10 mouse cellular contexts compared by ENCODE assay signal in genomic region chr3:32669211-32669610, GRCm38 (mm10). TPM values are rescaled to one million over a fixed set of nuclear protein-coding genes. Genes with fewer than 3 reads are reported as not detected.
DNase-seq lines count a peak whose midpoint lies in the region; ATAC-seq and TF ChIP-seq lines count a peak whose summit lies in the region.
"Had no signal": no experiment of that assay in that cellular context is flagged by ENCODE, and none has a peak within 500 bp of the region (broad histone marks: within the 10 kb centered on the region; RNA-seq: fewer than 3 reads in every experiment).

No protein-coding gene starts in this region.

- no peak for TF ChIP-seq CTCF in spleen, adult 2 months (IDR thresholded peaks at IDR 0.05; ENCODE audit: extremely low read depth, insufficient read depth, insufficient read length, insufficient replicate concordance)

- no peaks in the 10 kb centered on the region for H3K27me3 ChIP-seq in forebrain, embryonic 15.5 days
- no peaks in the 10 kb centered on the region for H3K27me3 ChIP-seq in forebrain, embryonic 11.5 days (ENCODE audit: control insufficient read depth, insufficient read depth, low read length)
- no peaks in the 10 kb centered on the region for H3K27me3 ChIP-seq in spleen, adult 2 months (ENCODE audit: control insufficient read depth, insufficient read depth, low read length)
- H3K27me3 ChIP-seq: embryonic facial prominence, embryonic 12.5 days had no signal

- H3K4me2 ChIP-seq in forebrain, embryonic 15.5 days (replicated peaks): no peak overlapping the region
- H3K4me2 ChIP-seq in forebrain, embryonic 11.5 days (ENCODE audit: low read depth, low read length, severe bottlenecking): no peak overlapping the region
- H3K4me2 ChIP-seq: embryonic facial prominence, embryonic 12.5 days had no signal

- H3K36me3 ChIP-seq in forebrain, embryonic 15.5 days: no peaks in the 10 kb centered on the region
- no peaks in the 10 kb centered on the region for H3K36me3 ChIP-seq in forebrain, embryonic 11.5 days (ENCODE audit: control insufficient read depth, insufficient read depth, low read length)
- no peaks in the 10 kb centered on the region for H3K36me3 ChIP-seq in spleen, adult 2 months (ENCODE audit: control insufficient read depth, insufficient read depth, low read length)
- H3K36me3 ChIP-seq: embryonic facial prominence, embryonic 12.5 days had no signal

- intact Hi-C loops in heart, postnatal 36 days (cut with DNase I): no loop called here

- 0 out of 2 replicates have a peak, but pooled peaks cover 3% of the 10 kb centered on the region for H3K4me1 ChIP-seq in forebrain, embryonic 15.5 days
- H3K4me1 ChIP-seq in forebrain, embryonic 11.5 days (replicated peaks; ENCODE audit: control insufficient read depth, insufficient read depth, low read length): no peaks in the 10 kb centered on the region
- H3K4me1 ChIP-seq in spleen, adult 2 months (ENCODE audit: control insufficient read depth, insufficient read depth, insufficient read length): no peaks in the 10 kb centered on the region
- H3K4me1 ChIP-seq: embryonic facial prominence, embryonic 12.5 days had no signal

- DNase-seq in forebrain, embryonic 11.5 days (ENCODE audit: low spot score): no peak
- no peak for DNase-seq in spleen, adult 2 months (ENCODE audit: low read depth in 1 of 2, low spot score in 2 of 2)
- DNase-seq in spleen, postnatal 10 days (ENCODE audit: low spot score in 2 of 2): no peak
- DNase-seq in heart, postnatal 36 days: peak; percentile 13 to 40
- peak; percentile 38 for DNase-seq in lung, postnatal 36 days
- DNase-seq in adipocyte (ENCODE audit: low spot score): no peak

- H3K27ac ChIP-seq in forebrain, embryonic 15.5 days (replicated peaks): 0 out of 2 replicates have a peak overlapping the region, but pooled peaks have one; percentile 31
- H3K27ac ChIP-seq in forebrain, embryonic 11.5 days (ENCODE audit: low read depth, low read length): no peak overlapping the region
- peak overlapping the region; percentile 28 for H3K27ac ChIP-seq in spleen, adult 2 months (ENCODE audit: insufficient read depth, low read length)
- H3K27ac ChIP-seq: embryonic facial prominence, embryonic 12.5 days; liver, embryonic 14.5 days had no signal

- ATAC-seq in forebrain, embryonic 15.5 days (replicated peaks): peak; percentile 53
- ATAC-seq in forebrain, embryonic 11.5 days (replicated peaks; ENCODE audit: low FRiP score): no peak
- no peak for ATAC-seq in erythroblast, adult 5-6 weeks (replicated peaks; ENCODE audit: low FRiP score, poor library complexity, severe bottlenecking)

- H3K9ac ChIP-seq in forebrain, embryonic 15.5 days (replicated peaks): no peak overlapping the region
- H3K9ac ChIP-seq in forebrain, embryonic 11.5 days (ENCODE audit: low read length): no peak overlapping the region
- H3K9ac ChIP-seq: embryonic facial prominence, embryonic 12.5 days; liver, embryonic 14.5 days had no signal

- no peak for TF ChIP-seq POLR2A in spleen, adult 2 months (IDR thresholded peaks at IDR 0.05; ENCODE audit: low read depth, low read length)

- H3K9me3 ChIP-seq in forebrain, embryonic 15.5 days: no peaks in the 10 kb centered on the region
- H3K9me3 ChIP-seq in forebrain, embryonic 11.5 days (ENCODE audit: control insufficient read depth, low read length): no peaks in the 10 kb centered on the region
- H3K9me3 ChIP-seq: embryonic facial prominence, embryonic 12.5 days had no signal

- WGBS in forebrain, embryonic 15.5 days: 69% methylated on average over 6 of the region's 6 CpGs
- 82% methylated on average over 6 of the region's 6 CpGs for WGBS in forebrain, embryonic 11.5 days
- WGBS in spleen, adult 2 months: 63% methylated on average over 6 of the region's 6 CpGs

- no peak overlapping the region for H3K4me3 ChIP-seq in forebrain, embryonic 15.5 days
- H3K4me3 ChIP-seq in forebrain, embryonic 11.5 days (ENCODE audit: low read depth, low read length): no peak overlapping the region
- H3K4me3 ChIP-seq in spleen, adult 2 months (ENCODE audit: extremely low read depth, insufficient read depth, insufficient read length): no peak overlapping the region
- H3K4me3 ChIP-seq: embryonic facial prominence, embryonic 12.5 days had no signal

RNA-seq across cellular contexts. Expression of gene Actl6a, which starts 36.9 kb away (rescaled TPM):
- polyA plus RNA-seq in forebrain, embryonic 15.5 days (2015; fragmentation: Nextera tagmentation; extraction: Ambion mirVana): 126 and 139 TPM in 2 replicates
- polyA plus RNA-seq in forebrain, embryonic 11.5 days (2014; fragmentation: Nextera tagmentation; extraction: Ambion mirVana): 276 and 280 TPM in 2 replicates
- polyA plus RNA-seq in spleen, adult 2 months (2012; rRNA removed): 12.9 and 14.8 TPM in 2 replicates
- 10 to 100 TPM; 21.8 to 22.4 TPM for total RNA-seq in heart, postnatal 36 days (2021)
- 24.2 and 49.2 TPM in 2 replicates for total RNA-seq in erythroblast, adult 5-6 weeks (2015; ENCODE audit: low replicate concordance)
- total RNA-seq in erythroblast, adult 5-6 weeks (2017; ENCODE audit: low replicate concordance): 21.7 and 22.0 TPM in 2 replicates

RNA-seq across cellular contexts. Expression of gene Gnb4, which starts 52.8 kb away (rescaled TPM):
- polyA plus RNA-seq in forebrain, embryonic 15.5 days (2015; fragmentation: Nextera tagmentation; extraction: Ambion mirVana): 70.9 and 71.8 TPM in 2 replicates
- polyA plus RNA-seq in forebrain, embryonic 11.5 days (2014; fragmentation: Nextera tagmentation; extraction: Ambion mirVana): 35.5 and 45.6 TPM in 2 replicates
- 11.2 and 13.9 TPM in 2 replicates for polyA plus RNA-seq in spleen, adult 2 months (2012; rRNA removed)
- total RNA-seq in heart, postnatal 36 days (2021): 10 to 100 TPM; 15.7 to 16.2 TPM
- 4.0 and 4.2 TPM in 2 replicates for total RNA-seq in erythroblast, adult 5-6 weeks (2015; ENCODE audit: low replicate concordance)
- total RNA-seq in erythroblast, adult 5-6 weeks (2017; ENCODE audit: low replicate concordance): 0.51 and 3.8 TPM in 2 replicates

Comparison
In these comparisons a context has a peak if more than half of its experiments do, and no peak if none do; other contexts are left out.
1. DNase-seq: peak in heart, postnatal 36 days (2 of 2) and lung, postnatal 36 days (single experiment); none in forebrain, embryonic 11.5 days (single experiment), spleen, adult 2 months (0 of 2), spleen, postnatal 10 days (0 of 2) and adipocyte (single experiment).